Mouse (Mus musculus): ENCODE results near the gene Car14.
"Not testable (repeated sequence)": the region's sequence is repeated elsewhere in the genome, so short reads cannot be mapped to it uniquely, and the experiment has no call there.

Gene Car14

GRCm38 (mm10) chr3:95892066-95893052, 12.1 kb downstream of the Car14 start:
- DNase-seq (ENCODE audit: extremely low spot score): peak; percentile 53

DNA sequence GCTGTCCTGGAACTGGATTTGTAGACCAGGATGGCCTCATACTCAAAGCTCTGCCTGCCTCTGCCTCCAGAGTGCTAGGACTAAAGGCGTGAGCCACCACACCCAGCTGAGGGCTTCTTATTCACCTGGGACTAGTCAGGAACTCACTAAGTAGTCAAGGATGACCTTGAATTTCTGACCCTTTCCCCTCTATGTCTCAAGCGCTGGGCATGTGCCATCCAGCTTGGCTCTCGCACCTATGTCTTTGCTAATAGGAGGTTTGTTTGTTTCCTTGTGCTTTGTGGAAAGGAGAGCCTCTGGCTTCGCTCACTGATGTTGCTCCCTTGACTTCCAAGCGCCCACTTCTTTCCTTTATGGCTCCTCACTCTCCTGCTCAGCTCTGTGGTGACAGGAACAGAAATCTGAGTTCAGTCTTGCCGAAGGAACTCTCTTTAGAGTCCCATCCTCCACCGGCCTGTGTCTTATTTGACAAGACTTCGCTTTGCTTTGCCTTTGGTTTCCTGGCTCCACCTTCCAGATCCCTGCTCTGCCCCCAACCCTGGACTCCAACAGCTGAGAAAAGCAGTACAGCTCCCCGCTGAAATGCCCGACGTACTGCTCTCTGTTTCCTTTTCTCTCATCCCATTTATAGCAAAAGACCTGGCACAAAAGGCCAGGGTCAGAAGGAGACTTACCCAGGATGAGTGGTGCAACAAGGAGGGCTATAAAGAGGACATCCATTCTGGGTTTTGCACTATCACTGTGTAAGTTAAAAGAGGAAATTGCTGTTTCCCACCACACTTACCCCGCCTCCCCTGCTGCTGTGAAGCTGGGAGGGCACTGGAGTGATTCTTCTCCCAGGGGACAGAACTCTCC, 13.1 kb downstream of the Car14 start, which contains the start of gene BC028528:
Gene BC028528 (minus strand): TSS at position 795 of the 855 bp plus-strand sequence.
- peak; percentile 54 for DNase-seq (ENCODE audit: extremely low spot score)

- DNase-seq (ENCODE audit: extremely low spot score): no peak
Observed at GRCm38 (mm10) chr3:95889664-95890063, 14.8 kb downstream of the Car14 start.

DNA sequence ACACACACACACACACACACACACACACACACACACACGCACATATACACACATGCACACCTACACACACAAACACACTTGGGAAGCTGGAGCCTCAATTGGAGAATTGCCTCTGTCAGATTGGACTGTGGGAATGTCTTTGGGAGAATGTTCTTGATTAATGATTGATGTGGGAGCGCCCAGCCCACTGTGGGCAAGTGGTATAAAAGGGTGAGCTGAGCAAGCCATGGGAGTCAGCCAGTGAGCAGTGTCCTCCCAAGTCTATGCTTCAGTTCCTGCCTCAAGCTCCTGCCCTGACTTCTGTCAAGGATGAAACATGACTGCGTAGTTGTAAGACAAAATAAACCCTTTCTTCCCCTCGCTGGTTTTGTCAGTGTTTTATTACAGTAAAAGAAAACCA, 16.9 kb downstream of the Car14 start:
- DNase-seq (ENCODE audit: extremely low spot score): no peak

DNA sequence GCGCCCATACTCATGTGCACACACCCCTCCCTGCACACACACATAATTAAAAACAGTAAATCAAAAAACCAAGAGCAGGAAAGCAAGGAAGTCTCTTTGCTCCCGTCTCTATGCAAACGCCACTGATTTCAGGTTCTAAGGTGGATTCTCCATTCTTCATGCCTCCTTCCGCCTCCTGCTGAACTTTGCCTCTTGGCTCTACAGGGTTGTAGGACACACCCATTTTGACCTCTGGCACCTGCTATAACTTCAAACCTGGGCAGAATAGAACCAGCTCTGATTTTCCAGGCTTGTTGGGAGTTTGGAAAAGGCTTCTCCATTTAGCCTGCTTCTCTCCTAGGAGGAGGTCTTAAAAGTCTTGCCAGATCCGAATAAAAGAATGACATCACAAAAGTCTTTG, 20.1 kb downstream of the Car14 start:
- DNase-seq (ENCODE audit: extremely low spot score): no peak

DNA sequence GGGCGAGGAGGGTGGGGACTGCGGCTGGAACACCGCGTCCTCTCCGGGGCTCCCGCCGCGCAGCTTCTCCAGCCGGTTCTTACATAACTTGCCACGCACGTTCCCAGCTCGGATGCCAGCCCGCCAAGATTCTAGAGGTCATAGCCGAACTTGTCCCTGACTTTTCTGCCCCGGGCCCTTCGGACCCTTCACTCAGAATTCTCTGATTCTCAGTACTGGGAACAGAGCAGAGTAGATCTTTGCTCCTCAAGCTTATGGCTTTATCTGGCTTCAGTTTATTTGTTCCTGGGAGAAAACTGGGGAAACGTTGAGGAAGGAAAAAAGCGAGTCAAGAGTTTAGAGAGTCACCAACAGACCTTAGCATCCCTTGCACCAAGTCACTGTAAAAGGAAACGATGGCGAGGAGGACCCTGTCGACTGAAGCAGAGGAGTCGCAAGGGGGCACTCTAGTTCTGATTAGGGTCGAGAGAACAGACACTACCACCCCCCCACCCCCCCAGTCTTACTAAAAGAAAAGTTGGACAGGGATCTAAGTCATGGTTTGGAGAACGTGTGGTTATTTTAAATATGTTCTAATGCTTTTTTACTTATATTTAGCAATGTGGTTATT, 21.6 kb downstream of the Car14 start:
- peak; percentile 74 for DNase-seq (ENCODE audit: extremely low spot score)

DNA sequence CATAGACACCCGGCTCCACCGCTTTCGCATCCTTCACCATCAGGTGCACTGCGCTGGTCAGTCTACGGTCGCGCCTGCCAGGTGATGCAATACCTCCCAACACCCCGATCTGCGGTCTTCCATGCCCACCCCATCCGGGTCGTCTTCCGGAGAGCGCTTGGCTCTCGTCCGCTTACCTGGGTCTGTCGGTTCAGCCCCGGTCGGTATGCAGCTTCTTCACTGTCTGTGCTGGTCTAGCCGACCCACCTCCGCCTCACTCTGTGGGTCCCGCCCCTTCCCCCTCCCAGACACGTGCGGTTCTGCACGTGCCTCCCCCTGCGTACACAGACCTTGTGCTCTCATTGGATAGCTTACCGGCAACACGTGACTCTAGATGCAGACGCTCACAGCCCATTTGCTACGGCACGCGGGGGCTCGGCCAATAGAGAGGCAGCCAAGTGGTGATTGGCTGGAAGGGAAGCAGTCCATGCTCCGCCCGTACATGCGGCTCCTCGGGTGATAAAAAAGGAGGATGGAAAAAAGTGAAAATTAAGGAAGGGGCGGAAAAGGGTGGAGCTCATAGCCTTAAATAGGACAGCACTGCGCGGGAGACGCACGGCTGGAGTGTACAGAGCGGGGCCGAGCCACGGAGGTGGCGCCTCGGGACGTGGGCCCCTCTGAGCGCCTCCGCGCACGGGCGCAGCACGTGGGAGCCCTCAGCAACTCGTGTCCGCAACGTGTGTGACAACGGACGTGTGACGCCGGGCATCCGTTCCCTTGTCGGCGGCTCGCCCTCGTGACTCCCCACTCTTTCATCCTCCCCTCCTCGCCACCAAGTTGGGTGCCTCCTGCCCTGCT, 22.3 kb downstream of the Car14 start, which contains the start of gene Ciart:
Gene Ciart (minus strand): TSS at position 273 of the 837 bp plus-strand sequence.
- peak; percentile 94 for DNase-seq (ENCODE audit: extremely low spot score)

GRCm38 (mm10) chr3:95879063-95879462, 25.4 kb downstream of the Car14 start:
- DNase-seq (ENCODE audit: extremely low spot score): no peak

DNA sequence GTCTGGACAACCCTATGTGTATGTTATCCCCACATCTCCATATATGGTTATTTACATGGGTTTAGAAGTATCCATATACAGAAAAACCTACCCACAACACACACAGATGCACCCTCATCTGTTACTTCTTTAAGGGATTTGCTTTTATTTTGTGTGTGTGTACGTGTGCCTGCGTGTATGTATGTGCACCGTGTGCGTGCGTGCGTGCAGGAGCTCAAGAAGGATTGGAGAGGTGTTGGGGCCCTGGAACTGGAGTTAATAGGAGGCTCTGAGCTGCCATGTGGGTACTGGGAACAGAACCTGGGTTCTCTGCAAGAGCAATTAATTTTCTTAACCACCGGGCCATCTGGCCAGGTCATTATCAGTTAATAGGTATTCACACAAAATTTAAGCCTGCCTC, 32.4 kb downstream of the Car14 start:
- no peak for DNase-seq (ENCODE audit: extremely low spot score)

DNA sequence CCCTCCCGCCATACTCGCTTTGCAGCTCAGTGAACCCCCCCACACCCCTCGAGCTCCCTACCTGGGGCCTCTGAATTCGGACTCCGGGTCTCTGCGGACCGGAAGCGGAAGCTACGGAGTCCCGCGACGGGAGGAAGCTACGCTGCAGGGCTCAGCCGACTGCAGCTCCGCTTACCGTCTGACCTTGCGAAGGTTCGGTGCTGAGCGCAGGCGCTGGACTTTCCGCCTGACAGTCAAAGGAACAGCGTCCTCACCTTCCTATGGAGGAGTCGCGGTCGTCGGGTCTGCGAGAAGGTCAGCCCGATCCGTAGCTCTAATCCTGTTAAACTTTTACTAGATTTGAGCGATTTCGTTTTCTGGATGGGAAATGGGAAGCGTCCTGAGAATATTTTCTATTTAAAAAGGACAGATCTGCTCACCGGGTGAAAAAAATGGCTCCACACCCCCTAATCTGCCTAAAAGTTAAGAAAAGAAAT, 33.1 kb downstream of the Car14 start, which contains the start of gene Mrps21:
Gene Mrps21 (minus strand): TSS at position 128 of the 476 bp plus-strand sequence.
- DNase-seq (ENCODE audit: extremely low spot score): peak; percentile 85

DNA sequence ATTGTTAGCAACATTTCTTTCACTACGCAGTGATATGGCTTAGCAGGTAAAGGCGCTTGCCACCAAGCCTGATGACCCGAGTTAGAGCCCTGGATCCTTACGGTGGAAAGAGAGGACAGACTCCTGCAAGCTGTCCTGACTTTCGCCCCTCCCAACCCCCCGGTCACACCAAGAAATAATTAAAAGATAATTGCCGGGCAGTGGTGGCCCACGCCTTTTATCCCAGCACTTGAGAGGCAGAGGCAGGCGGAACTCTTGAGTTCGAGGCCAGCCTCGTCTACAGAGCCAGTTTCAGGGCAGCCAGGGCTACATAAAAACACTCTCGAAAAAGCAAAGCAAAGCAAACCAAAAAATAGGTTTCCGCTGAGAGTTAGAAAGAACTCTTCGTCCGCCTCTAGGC, 33.5 kb downstream of the Car14 start:
- DNase-seq (ENCODE audit: extremely low spot score): no peak

DNA sequence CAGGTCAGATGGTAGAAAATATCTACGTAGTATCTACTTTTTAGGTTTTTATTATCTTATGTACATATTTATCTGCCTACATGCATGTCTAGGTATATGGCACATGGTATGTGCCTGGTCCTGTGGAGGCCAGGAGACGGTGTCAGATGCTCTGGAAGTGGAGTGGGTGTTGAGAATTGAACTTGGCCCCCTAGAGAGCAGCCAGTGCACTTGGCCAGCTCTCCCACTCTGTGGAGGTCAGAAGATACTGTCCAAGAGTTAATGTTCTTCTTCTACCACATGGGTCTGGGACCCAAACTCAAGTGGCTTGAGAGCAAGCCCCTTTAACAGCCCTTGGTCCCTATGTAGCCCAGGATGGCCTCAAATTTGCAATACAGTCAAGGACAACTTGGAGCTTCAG, 37.1 kb downstream of the Car14 start:
- no peak for DNase-seq (ENCODE audit: extremely low spot score)

DNA sequence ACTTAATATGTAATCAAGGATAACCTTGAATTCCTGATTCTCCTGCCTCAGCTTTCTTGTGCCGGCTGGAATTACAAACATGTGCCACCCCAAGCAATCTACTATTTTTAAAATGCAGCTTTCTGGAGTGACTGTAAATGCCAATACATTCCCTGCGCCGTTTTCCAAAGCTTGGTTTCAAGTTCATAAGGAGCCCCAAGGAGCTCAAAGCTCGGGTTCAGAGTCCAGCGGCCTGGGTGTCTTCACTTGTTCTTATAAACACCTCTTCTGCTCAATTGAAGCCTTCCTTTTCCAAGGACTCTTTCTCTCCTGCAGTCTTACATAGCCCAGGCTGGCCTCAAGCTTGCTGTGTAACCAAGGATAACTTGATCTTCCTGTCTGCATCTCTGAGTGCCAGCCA, 38.4 kb downstream of the Car14 start:
- DNase-seq (ENCODE audit: extremely low spot score): no peak

- no peak for DNase-seq (ENCODE audit: extremely low spot score)
Observed at GRCm38 (mm10) chr3:95865571-95865970, 38.9 kb downstream of the Car14 start.

DNA sequence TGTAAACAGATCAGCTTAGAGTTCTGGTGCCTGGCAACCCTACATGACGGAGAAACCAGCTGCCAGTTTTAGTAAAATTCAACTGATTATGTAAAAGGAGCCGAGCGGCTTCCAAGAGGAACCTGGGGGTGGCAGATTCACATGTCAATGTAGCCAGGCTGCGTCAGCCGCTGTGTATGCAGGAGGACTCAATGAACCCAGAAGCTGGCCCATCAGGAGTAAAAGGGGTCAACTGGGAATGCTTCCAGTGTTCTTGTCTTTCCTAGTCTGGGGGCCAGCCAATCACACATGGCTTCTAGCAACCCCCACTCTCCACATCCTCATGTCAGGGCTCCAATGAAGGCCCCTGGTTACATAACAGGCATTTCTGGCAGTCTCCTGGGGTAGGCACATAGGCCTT, 39.4 kb downstream of the Car14 start:
- no peak for DNase-seq (ENCODE audit: extremely low spot score)

DNA sequence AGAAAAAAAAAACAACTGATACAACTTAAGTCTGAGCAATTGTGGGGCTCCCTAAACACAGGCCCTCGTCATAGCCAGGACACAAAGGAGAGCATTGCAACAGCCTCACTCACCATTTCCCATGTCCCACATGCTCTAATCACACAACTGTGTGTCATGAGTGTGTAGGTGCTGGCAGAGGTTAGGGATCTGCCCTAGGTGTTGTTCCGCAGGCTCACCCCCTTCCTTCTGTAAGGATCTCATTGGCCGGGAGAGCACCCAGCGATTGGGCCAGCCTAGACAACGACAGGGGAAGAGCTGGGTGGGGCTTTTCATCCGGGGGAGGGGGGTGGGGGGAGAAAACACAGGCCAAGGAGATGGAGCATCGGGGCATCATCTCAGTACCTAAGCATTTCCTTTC, 40.9 kb downstream of the Car14 start:
- no peak for DNase-seq (ENCODE audit: extremely low spot score)

- DNase-seq (ENCODE audit: extremely low spot score): peak; percentile 72
Observed at GRCm38 (mm10) chr3:95861796-95862195, 42.7 kb downstream of the Car14 start.

GRCm38 (mm10) chr3:95861216-95861615, 43.3 kb downstream of the Car14 start:
- no peak for DNase-seq (ENCODE audit: extremely low spot score)

GRCm38 (mm10) chr3:95860323-95860722, 44.2 kb downstream of the Car14 start:
- DNase-seq (ENCODE audit: extremely low spot score): no peak

DNA sequence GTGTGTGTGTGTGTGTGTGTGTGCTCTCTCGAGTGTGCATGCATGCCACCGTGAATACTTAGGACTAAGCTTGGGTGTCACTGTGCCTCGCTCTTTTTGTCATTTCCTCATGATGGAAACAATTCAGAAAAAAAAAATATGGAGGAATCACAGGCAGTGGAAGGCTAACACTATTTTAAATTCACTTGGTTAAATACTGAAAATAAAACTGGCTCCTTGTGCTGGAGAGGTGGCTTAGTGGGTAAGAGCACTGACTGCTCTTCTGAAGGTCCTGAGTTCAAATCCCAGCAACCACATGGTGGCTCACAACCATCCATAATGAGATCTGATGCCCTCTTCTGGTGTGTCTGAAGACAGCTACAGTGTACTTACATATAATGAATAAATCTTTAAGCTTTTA, 46.2 kb downstream of the Car14 start:
- not testable (repeated sequence) for DNase-seq (ENCODE audit: extremely low spot score)

- DNase-seq (ENCODE audit: extremely low spot score): not testable (repeated sequence)
Observed at GRCm38 (mm10) chr3:95857050-95857449, 47.4 kb downstream of the Car14 start.
